Mouse (Mus musculus) c-Kit-positive CD71-negative TER-119-negative erythroid progenitor cells, embryonic 14.5 days (primary cell): Measurements from ENCODE around the gene Clock.

Source experiments
- DNase-seq: peaks from one replicate; pipeline ENCODE4 v3.0.0-alpha.2; 2013; ENCODE audit warnings: low read depth

Gene Clock

GRCm38 (mm10) chr5:76179171-76179570 is 125.4 kb downstream of the Clock start:
- DNase-seq: no peak

- DNase-seq: no peak
Observed at GRCm38 (mm10) chr5:76177664-76178063, 126.9 kb downstream of the Clock start.

- no peak for DNase-seq
Observed at GRCm38 (mm10) chr5:76176841-76177240, 127.8 kb downstream of the Clock start.

- DNase-seq: no peak
Observed at GRCm38 (mm10) chr5:76176411-76176810, 128.2 kb downstream of the Clock start.

- DNase-seq: no peak
Observed at GRCm38 (mm10) chr5:76175051-76175450, 129.5 kb downstream of the Clock start.

- DNase-seq: no peak
Observed at GRCm38 (mm10) chr5:76171039-76171438, 133.6 kb downstream of the Clock start.

- DNase-seq: no peak
Observed at GRCm38 (mm10) chr5:76170522-76170921, 134.1 kb downstream of the Clock start.

GRCm38 (mm10) chr5:76164827-76165226 is 139.8 kb downstream of the Clock start:
- no peak for DNase-seq

GRCm38 (mm10) chr5:76163828-76164390 is 140.7 kb downstream of the Clock start:
- DNase-seq: no peak

- no peak for DNase-seq
Observed at GRCm38 (mm10) chr5:76162926-76163325, 141.7 kb downstream of the Clock start.

- no peak for DNase-seq
Observed at GRCm38 (mm10) chr5:76161491-76161890, 143.1 kb downstream of the Clock start.

GRCm38 (mm10) chr5:76160086-76160485 is 144.5 kb downstream of the Clock start:
- no peak for DNase-seq
